Mouse (Mus musculus) left cerebral cortex, adult 8-10 months (tissue): ENCODE results near the gene Olfr796. TPM values are rescaled to one million over a fixed set of nuclear protein-coding genes. Genes with fewer than 3 reads are reported as not detected.

Experiments
- DNase-seq, 2 experiments: peaks; one replicate each; pipeline ENCODE4 v3.0.0; 2022; ENCODE audit warnings: low spot score in 2 of 2
- microRNA-seq, 2 experiments: library from miRNA; unstranded; fragments of <30 nt; microRNA quantifications; one replicate each; pipeline ENCODE4 v1.2.0; 2022
- total RNA-seq, 4 experiments: library from RNA; stranded (reverse); gene quantifications; 2 replicates each; pipeline ENCODE4 v1.2.4; 2022

Gene Olfr796
- not detected for total RNA-seq

GRCm38 (mm10) chr10:129612470-129612869, at the start of gene Olfr796:
Gene Olfr796 (minus strand): TSS chr10:129612570.
- no peak for DNase-seq

DNA sequence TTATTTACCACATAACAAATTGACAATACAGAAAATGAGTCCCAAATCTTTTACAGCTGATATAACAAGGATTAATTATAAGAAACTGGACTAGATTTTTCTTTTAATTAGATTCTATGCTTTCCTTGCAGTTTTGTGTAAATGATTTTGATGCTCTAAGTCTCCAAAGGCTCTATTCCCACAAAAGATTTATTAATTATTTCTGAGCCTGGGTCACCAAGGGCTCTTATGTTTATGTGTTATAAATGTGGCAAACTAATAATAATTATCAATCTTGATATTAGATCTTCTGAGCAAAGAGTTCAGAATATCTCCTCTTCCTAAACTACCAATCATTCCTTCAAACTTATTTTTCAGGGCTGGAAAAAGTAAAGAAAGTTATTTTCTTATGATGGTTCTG, 45.0 kb upstream of the Olfr796 start, which contains the start of gene Olfr800:
TSS of gene Olfr800 (plus strand) at position 301 of the 400 bp plus-strand sequence.
- DNase-seq = no peak

DNA sequence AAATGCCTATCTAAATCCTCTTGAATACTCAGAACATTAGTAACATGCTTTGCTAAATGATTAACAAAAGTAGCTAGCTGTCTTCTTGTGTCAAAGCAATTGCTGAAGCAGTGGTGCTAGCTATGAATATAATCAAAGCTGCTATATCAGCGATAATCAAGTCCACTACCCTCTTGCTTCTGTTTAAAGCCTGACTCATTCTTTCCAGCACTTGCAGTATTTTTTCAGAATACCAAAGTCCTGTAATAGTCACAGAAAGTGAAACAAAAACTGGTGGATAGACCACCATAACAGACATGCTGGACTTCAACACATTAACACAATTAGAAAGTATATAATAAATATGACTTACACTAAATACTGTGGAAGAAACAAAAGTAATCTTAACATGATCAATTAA, 39.4 kb upstream of the Olfr796 start:
- DNase-seq = no peak

GRCm38 (mm10) chr10:129637184-129637583, 24.8 kb upstream of the Olfr796 start, which contains the start of gene Olfr799:
Gene Olfr799 (plus strand): TSS chr10:129637484.
- DNase-seq = no peak

- DNase-seq = no peak
Measured at GRCm38 (mm10) chr10:129627834-129628233, 15.5 kb upstream of the Olfr796 start, which contains the start of gene Olfr798. Gene Olfr798 (minus strand): TSS chr10:129627934.

- DNase-seq = no peak
Measured at GRCm38 (mm10) chr10:129623251-129623650, 10.9 kb upstream of the Olfr796 start.

- DNase-seq = no peak
Measured at GRCm38 (mm10) chr10:129621724-129622123, 9.4 kb upstream of the Olfr796 start.

GRCm38 (mm10) chr10:129577066-129577465, 35.3 kb downstream of the Olfr796 start:
- no peak for DNase-seq

GRCm38 (mm10) chr10:129567355-129567754, 45.0 kb downstream of the Olfr796 start, which contains the start of gene Olfr794:
Gene Olfr794 (plus strand): TSS chr10:129567655.
- DNase-seq = no peak

Small RNAs within 50 kb of the gene (microRNA-seq; reads per million reads assigned to microRNA genes)
- 0 reads per million in 2 experiments for gene Gm23252

Other genes with a start within 250 kb of the Olfr796 start
- under 1 TPM; 0.12 to 0.26 (median 0.16) TPM for gene Olfr784, start 228.5 kb downstream of the Olfr796 start, total RNA-seq
- gene Olfr785, start 207.1 kb downstream of the Olfr796 start, total RNA-seq = not detected
- gene Olfr786, start 185.3 kb downstream of the Olfr796 start, total RNA-seq = not detected
- gene Olfr787, start 150.7 kb downstream of the Olfr796 start, total RNA-seq = not detected
- not detected for gene Olfr788, start 141.6 kb downstream of the Olfr796 start, total RNA-seq
- gene Olfr789, start 127.8 kb downstream of the Olfr796 start, total RNA-seq = not detected
- gene Olfr790, start 114.1 kb downstream of the Olfr796 start, total RNA-seq = not detected
- gene Olfr791, start 90.8 kb downstream of the Olfr796 start, total RNA-seq = not detected
- gene Olfr792, start 73.4 kb downstream of the Olfr796 start, total RNA-seq = not detected
- gene Olfr794, start 44.9 kb downstream of the Olfr796 start, total RNA-seq = not detected
- not detected for gene Olfr798, start 15.4 kb upstream of the Olfr796 start, total RNA-seq
- gene Olfr799, start 24.9 kb upstream of the Olfr796 start, total RNA-seq = not detected
- not detected for gene Olfr800, start 45.1 kb upstream of the Olfr796 start, total RNA-seq
- not detected for gene Olfr801, start 61.3 kb upstream of the Olfr796 start, total RNA-seq
- under 1 TPM in 1 of 4 experiments, not detected in 3; 0.11 TPM for gene Olfr802, start 75.6 kb upstream of the Olfr796 start, total RNA-seq
- not detected for gene Olfr803, start 81.7 kb upstream of the Olfr796 start, total RNA-seq
- gene Olfr804, start 90.6 kb upstream of the Olfr796 start, total RNA-seq = not detected
- not detected for gene Olfr805, start 116.8 kb upstream of the Olfr796 start, total RNA-seq
- gene Olfr806, start 129.4 kb upstream of the Olfr796 start, total RNA-seq = not detected
- gene Olfr807, start 145.2 kb upstream of the Olfr796 start, total RNA-seq = not detected
- not detected for gene Olfr808, start 152.9 kb upstream of the Olfr796 start, total RNA-seq
- gene Olfr809, start 162.1 kb upstream of the Olfr796 start, total RNA-seq = not detected
- gene Olfr810, start 182.3 kb upstream of the Olfr796 start, total RNA-seq = not detected
- gene Olfr811, start 191.8 kb upstream of the Olfr796 start, total RNA-seq = not detected
- not detected for gene Olfr812, start 233.5 kb upstream of the Olfr796 start, total RNA-seq
- gene Olfr813, start 242.8 kb upstream of the Olfr796 start, total RNA-seq = not detected